12 mouse cellular contexts compared by ENCODE assay signal in genomic region chr4:142447529-142447928, GRCm38 (mm10).
DNase-seq lines count a peak whose midpoint lies in the region; ATAC-seq and TF ChIP-seq lines count a peak whose summit lies in the region.
"Had no signal": no experiment of that assay in that cellular context is flagged by ENCODE, and none has a peak within 500 bp of the region (broad histone marks: within the 10 kb centered on the region; RNA-seq: fewer than 3 reads in every experiment).

No protein-coding gene starts in this region.

- 0 out of 2 replicates have a peak, but pooled peaks have one; percentile 55 for ATAC-seq in intestine, embryonic 15.5 days
- no peak for ATAC-seq in intestine, postnatal 0 days
- peak; percentile 27; the same call in 1 of the 2 replicates for ATAC-seq in forebrain, embryonic 15.5 days (replicated peaks)
- peak; percentile 47 for ATAC-seq in kidney, postnatal 0 days (replicated peaks; ENCODE audit: low FRiP score, low read depth)
- peak; percentile 69 for ATAC-seq in lung, embryonic 16.5 days (ENCODE audit: low read depth)
- ATAC-seq: activated CD4-positive, CD25-positive, alpha-beta regulatory T cell, adult 4 months had no signal

- H3K4me2 ChIP-seq in intestine, embryonic 15.5 days (replicated peaks) = no peak overlapping the region
- H3K4me2 ChIP-seq in intestine, postnatal 0 days (replicated peaks; ENCODE audit: low read depth) = no peak overlapping the region
- no peak overlapping the region for H3K4me2 ChIP-seq in forebrain, embryonic 15.5 days (replicated peaks)
- H3K4me2 ChIP-seq in kidney, postnatal 0 days (ENCODE audit: low read length) = no peak overlapping the region
- H3K4me2 ChIP-seq in lung, embryonic 16.5 days (ENCODE audit: low read depth, low read length) = no peak overlapping the region
- H3K4me2 ChIP-seq: liver, embryonic 15.5 days had no signal

- H3K27ac ChIP-seq in intestine, embryonic 15.5 days = no peak overlapping the region
- no peak overlapping the region for H3K27ac ChIP-seq in intestine, postnatal 0 days (ENCODE audit: low read depth, low read length)
- no peak overlapping the region for H3K27ac ChIP-seq in forebrain, embryonic 15.5 days (replicated peaks)
- no peak overlapping the region for H3K27ac ChIP-seq in kidney, postnatal 0 days
- no peak overlapping the region for H3K27ac ChIP-seq in lung, embryonic 16.5 days (ENCODE audit: low read length)
- H3K27ac ChIP-seq in gastrocnemius, adult 2 months = no peak overlapping the region
- H3K27ac ChIP-seq: liver, embryonic 15.5 days had no signal

- intact Hi-C loops in gastrocnemius, adult 2 months (cut with DNase I) = no loop called here

- H3K4me1 ChIP-seq in intestine, embryonic 15.5 days (replicated peaks) = 0 out of 2 replicates have a peak, but pooled peaks cover 5% of the 10 kb centered on the region
- H3K4me1 ChIP-seq in intestine, postnatal 0 days (replicated peaks; ENCODE audit: control insufficient read depth, insufficient read depth, low read length) = no peaks in the 10 kb centered on the region
- peaks cover 39% of the 10 kb centered on the region for H3K4me1 ChIP-seq in forebrain, embryonic 15.5 days
- no peaks in the 10 kb centered on the region for H3K4me1 ChIP-seq in kidney, postnatal 0 days (replicated peaks; ENCODE audit: insufficient read depth, low read length)
- H3K4me1 ChIP-seq in lung, embryonic 16.5 days (replicated peaks; ENCODE audit: control insufficient read depth, insufficient read depth, low read length) = peaks cover 13% of the 10 kb centered on the region
- H3K4me1 ChIP-seq: liver, embryonic 15.5 days had no signal

- H3K36me3 ChIP-seq in intestine, embryonic 15.5 days = no peaks in the 10 kb centered on the region
- no peaks in the 10 kb centered on the region for H3K36me3 ChIP-seq in intestine, postnatal 0 days (ENCODE audit: control insufficient read depth, insufficient read depth)
- H3K36me3 ChIP-seq in forebrain, embryonic 15.5 days = no peaks in the 10 kb centered on the region
- no peaks in the 10 kb centered on the region for H3K36me3 ChIP-seq in kidney, postnatal 0 days (ENCODE audit: insufficient read depth, low read length)
- H3K36me3 ChIP-seq in lung, embryonic 16.5 days (ENCODE audit: control insufficient read depth, insufficient read depth, low read length) = no peaks in the 10 kb centered on the region
- H3K36me3 ChIP-seq: liver, embryonic 15.5 days had no signal

- no peaks in the 10 kb centered on the region for H3K27me3 ChIP-seq in intestine, embryonic 15.5 days (replicated peaks)
- H3K27me3 ChIP-seq in intestine, postnatal 0 days (replicated peaks; ENCODE audit: control insufficient read depth, insufficient read depth, low read length) = no peaks in the 10 kb centered on the region
- no peaks in the 10 kb centered on the region for H3K27me3 ChIP-seq in forebrain, embryonic 15.5 days
- H3K27me3 ChIP-seq in kidney, postnatal 0 days (ENCODE audit: insufficient read depth, low read length) = no peaks in the 10 kb centered on the region
- no peaks in the 10 kb centered on the region for H3K27me3 ChIP-seq in lung, embryonic 16.5 days (ENCODE audit: control insufficient read depth, insufficient read depth, low read depth, low read length)
- H3K27me3 ChIP-seq: liver, embryonic 15.5 days had no signal

- peak; percentile 71 for DNase-seq in kidney, postnatal 0 days (ENCODE audit: low spot score)
- DNase-seq in gastrocnemius, adult 2 months = no peak
- DNase-seq in cerebellum, adult 11-12 months = no peak
- no peak for DNase-seq in urinary bladder, postnatal 25 days (ENCODE audit: low spot score)
- DNase-seq: gastrocnemius, postnatal 10 days had no signal

- no peak for TF ChIP-seq CTCF in intestine, postnatal 0 days (IDR thresholded peaks at IDR 0.05; ENCODE audit: low read depth)
- TF ChIP-seq CTCF in kidney, postnatal 0 days (IDR thresholded peaks at IDR 0.05; ENCODE audit: low read depth) = no peak
- no peak for TF ChIP-seq CTCF in gastrocnemius, adult 2 months (IDR thresholded peaks at IDR 0.05)

- no peak overlapping the region for H3K4me3 ChIP-seq in intestine, embryonic 15.5 days (replicated peaks)
- no peak overlapping the region for H3K4me3 ChIP-seq in intestine, postnatal 0 days (ENCODE audit: low read depth, low read length)
- H3K4me3 ChIP-seq in forebrain, embryonic 15.5 days = no peak overlapping the region
- H3K4me3 ChIP-seq in kidney, postnatal 0 days (replicated peaks; ENCODE audit: low read depth, low read length) = no peak overlapping the region
- no peak overlapping the region for H3K4me3 ChIP-seq in lung, embryonic 16.5 days (ENCODE audit: low read length)
- H3K4me3 ChIP-seq in gastrocnemius, adult 2 months = no peak overlapping the region
- H3K4me3 ChIP-seq: liver, embryonic 15.5 days; myocyte had no signal

- no peak overlapping the region for H3K9ac ChIP-seq in intestine, embryonic 15.5 days
- no peak overlapping the region for H3K9ac ChIP-seq in intestine, postnatal 0 days (ENCODE audit: low read depth, low read length)
- H3K9ac ChIP-seq in forebrain, embryonic 15.5 days (replicated peaks) = no peak overlapping the region
- no peak overlapping the region for H3K9ac ChIP-seq in kidney, postnatal 0 days (ENCODE audit: low read depth, low read length)
- H3K9ac ChIP-seq in lung, embryonic 16.5 days (ENCODE audit: low read length) = no peak overlapping the region
- H3K9ac ChIP-seq: liver, embryonic 15.5 days had no signal

- H3K9me3 ChIP-seq in intestine, embryonic 15.5 days = no peaks in the 10 kb centered on the region
- H3K9me3 ChIP-seq in intestine, postnatal 0 days (ENCODE audit: control insufficient read depth) = no peaks in the 10 kb centered on the region
- no peaks in the 10 kb centered on the region for H3K9me3 ChIP-seq in forebrain, embryonic 15.5 days
- H3K9me3 ChIP-seq in kidney, postnatal 0 days (replicated peaks; ENCODE audit: low read length) = no peaks in the 10 kb centered on the region
- H3K9me3 ChIP-seq in lung, embryonic 16.5 days (ENCODE audit: control insufficient read depth, low read length) = no peaks in the 10 kb centered on the region
- H3K9me3 ChIP-seq: liver, embryonic 15.5 days had no signal

- WGBS in intestine, embryonic 15.5 days = 48% methylated on average over 7 of the region's 7 CpGs
- WGBS in intestine, postnatal 0 days = 47% methylated on average over 7 of the region's 7 CpGs
- WGBS in forebrain, embryonic 15.5 days = 41% methylated on average over 7 of the region's 7 CpGs
- 29% methylated on average over 7 of the region's 7 CpGs for WGBS in kidney, postnatal 0 days
- WGBS in lung, embryonic 16.5 days = 37% methylated on average over 7 of the region's 7 CpGs
